ENCODE assay signal across 8 mouse cellular contexts in genomic region chr1:38129501-38130267, GRCm38 (mm10). TPM values are rescaled to one million over a fixed set of nuclear protein-coding genes. Genes with fewer than 3 reads are reported as not detected.
DNase-seq lines count a peak whose midpoint lies in the region; ATAC-seq and TF ChIP-seq lines count a peak whose summit lies in the region.

Rev1 (minus strand) TSS chr1:38129801.

- H3K36me3 ChIP-seq in forebrain, embryonic 13.5 days (ENCODE audit: poor library complexity, severe bottlenecking): no peaks in the 10 kb centered on the region
- H3K36me3 ChIP-seq in liver, embryonic 16.5 days (ENCODE audit: control insufficient read depth, insufficient read depth): no peaks in the 10 kb centered on the region
- no peaks in the 10 kb centered on the region for H3K36me3 ChIP-seq in neural tube, embryonic 12.5 days
- H3K36me3 ChIP-seq in stomach, postnatal 0 days (ENCODE audit: control insufficient read depth, insufficient read depth, low read length): no peaks in the 10 kb centered on the region

- under 1% methylated on average over 31 of the region's 122 CpGs for WGBS in forebrain, embryonic 13.5 days
- WGBS in liver, embryonic 16.5 days (ENCODE audit: insufficient replicate concordance): under 1% methylated on average over 90 of the region's 122 CpGs
- WGBS in neural tube, embryonic 12.5 days: under 1% methylated on average over 95 of the region's 122 CpGs
- under 1% methylated on average over 65 of the region's 122 CpGs for WGBS in stomach, postnatal 0 days

- H3K27me3 ChIP-seq in forebrain, embryonic 13.5 days: no peaks in the 10 kb centered on the region
- H3K27me3 ChIP-seq in liver, embryonic 16.5 days (ENCODE audit: control insufficient read depth, insufficient read depth, low read depth, low read length): no peaks in the 10 kb centered on the region
- H3K27me3 ChIP-seq in neural tube, embryonic 12.5 days (replicated peaks): no peaks in the 10 kb centered on the region
- H3K27me3 ChIP-seq in stomach, postnatal 0 days (ENCODE audit: control insufficient read depth, insufficient read depth, low read length): no peaks in the 10 kb centered on the region

- intact Hi-C loops in heart, postnatal 10 days (cut with DNase I): loop anchor here (2.0 to 5.0 kb wide), 4 partner anchors 47 to 237 kb away; partner anchors contain the start of genes Eif5b, Mitd1 and Mrpl30

- peak; percentile 88 for TF ChIP-seq CTCF in stomach, postnatal 0 days (IDR thresholded peaks at IDR 0.05; ENCODE audit: low read depth)

- peak within 1 kb of the TSS; percentile 94 for H3K9ac ChIP-seq in forebrain, embryonic 13.5 days
- peak within 1 kb of the TSS; percentile 78 for H3K9ac ChIP-seq in liver, embryonic 16.5 days (ENCODE audit: low read depth, low read length)
- H3K9ac ChIP-seq in neural tube, embryonic 12.5 days: peak within 1 kb of the TSS; percentile 96
- peak within 1 kb of the TSS; percentile 86 for H3K9ac ChIP-seq in stomach, postnatal 0 days (ENCODE audit: low read length)

- no peaks in the 10 kb centered on the region for H3K9me3 ChIP-seq in forebrain, embryonic 13.5 days (replicated peaks)
- no peaks in the 10 kb centered on the region for H3K9me3 ChIP-seq in liver, embryonic 16.5 days (replicated peaks; ENCODE audit: control insufficient read depth, low read length)
- no peaks in the 10 kb centered on the region for H3K9me3 ChIP-seq in neural tube, embryonic 12.5 days
- H3K9me3 ChIP-seq in stomach, postnatal 0 days (ENCODE audit: control insufficient read depth, low read length): no peaks in the 10 kb centered on the region

- peak within 1 kb of the TSS; percentile 94 for H3K27ac ChIP-seq in forebrain, embryonic 13.5 days
- peak within 1 kb of the TSS; percentile 90 for H3K27ac ChIP-seq in liver, embryonic 16.5 days (ENCODE audit: low read length)
- H3K27ac ChIP-seq in neural tube, embryonic 12.5 days: peak within 1 kb of the TSS; percentile 92
- H3K27ac ChIP-seq in stomach, postnatal 0 days (replicated peaks): peak within 1 kb of the TSS; percentile 93

- peaks cover 21% of the 10 kb centered on the region for H3K4me1 ChIP-seq in forebrain, embryonic 13.5 days
- peaks cover 20% of the 10 kb centered on the region for H3K4me1 ChIP-seq in liver, embryonic 16.5 days (ENCODE audit: control insufficient read depth, low read depth, low read length)
- H3K4me1 ChIP-seq in neural tube, embryonic 12.5 days: peaks cover 15% of the 10 kb centered on the region
- H3K4me1 ChIP-seq in stomach, postnatal 0 days (replicated peaks; ENCODE audit: control insufficient read depth, insufficient read depth): no peaks in the 10 kb centered on the region

- no peak for TF ChIP-seq EP300 in stomach, postnatal 0 days (optimal IDR thresholded peaks at IDR 0.05)

- peak; percentile 81 for ATAC-seq in cerebellum, adult (ENCODE audit: insufficient number of reproducible peaks, low FRiP score, low TSS enrichment)
- peak; percentile 95 for ATAC-seq in forebrain, embryonic 13.5 days
- peak; percentile 90 for ATAC-seq in liver, embryonic 16.5 days (ENCODE audit: low read depth)
- ATAC-seq in neural tube, embryonic 12.5 days (ENCODE audit: low FRiP score, low read depth): peak; percentile 93
- ATAC-seq in stomach, postnatal 0 days (ENCODE audit: low FRiP score, low TSS enrichment): peak; percentile 96

- H3K4me2 ChIP-seq in forebrain, embryonic 13.5 days: peak within 1 kb of the TSS; percentile 89
- peak within 1 kb of the TSS; percentile 92 for H3K4me2 ChIP-seq in liver, embryonic 16.5 days (ENCODE audit: low read depth, low read length)
- H3K4me2 ChIP-seq in neural tube, embryonic 12.5 days (replicated peaks): peak within 1 kb of the TSS; percentile 84
- peak within 1 kb of the TSS; percentile 61 for H3K4me2 ChIP-seq in stomach, postnatal 0 days (replicated peaks; ENCODE audit: low read depth)

- peak; percentile 85 for DNase-seq in ES-CJ7 (ENCODE audit: low read depth, low spot score)
- peak; percentile 93 to 96 for DNase-seq in heart, postnatal 10 days
- peak; percentile 93 to 97 for DNase-seq in kidney, postnatal 4 days
- peak; percentile 96 for DNase-seq in stomach, postnatal 0 days (ENCODE audit: low spot score)

- H3K4me3 ChIP-seq in forebrain, embryonic 13.5 days: peak within 1 kb of the TSS; percentile 85
- peak within 1 kb of the TSS; percentile 71 for H3K4me3 ChIP-seq in liver, embryonic 16.5 days (ENCODE audit: low read depth, low read length)
- H3K4me3 ChIP-seq in neural tube, embryonic 12.5 days: peak within 1 kb of the TSS; percentile 88
- peak within 1 kb of the TSS; percentile 83 for H3K4me3 ChIP-seq in stomach, postnatal 0 days (ENCODE audit: low read depth, low read length)

RNA-seq across cellular contexts. Expression of gene Rev1, which starts in this region (rescaled TPM):
- 41.3 and 43.1 TPM in 2 replicates for polyA plus RNA-seq in forebrain, embryonic 13.5 days (2015; fragmentation: Nextera tagmentation; extraction: Ambion mirVana)
- total RNA-seq in heart, postnatal 10 days (2021): 10 to 100 TPM; 17.3 to 20.2 TPM
- polyA plus RNA-seq in liver, embryonic 16.5 days (2015; fragmentation: Nextera tagmentation; extraction: Ambion mirVana): 13.0 and 13.1 TPM in 2 replicates
- polyA plus RNA-seq in neural tube, embryonic 12.5 days (2016; fragmentation: Nextera tagmentation; extraction: Ambion mirVana): 38.6 and 43.5 TPM in 2 replicates
- 8.4 and 8.5 TPM in 2 replicates for polyA plus RNA-seq in stomach, postnatal 0 days (2015; fragmentation: Nextera tagmentation; extraction: Ambion mirVana)

Comparison
In these comparisons a context has a peak if more than half of its experiments do, and no peak if none do; other contexts are left out.
1. Peak in every context shown above with its lines: DNase-seq, ATAC-seq, H3K4me3 ChIP-seq and H3K27ac ChIP-seq.